16 mouse cellular contexts compared by ENCODE assay signal in the genomic region with DNA sequence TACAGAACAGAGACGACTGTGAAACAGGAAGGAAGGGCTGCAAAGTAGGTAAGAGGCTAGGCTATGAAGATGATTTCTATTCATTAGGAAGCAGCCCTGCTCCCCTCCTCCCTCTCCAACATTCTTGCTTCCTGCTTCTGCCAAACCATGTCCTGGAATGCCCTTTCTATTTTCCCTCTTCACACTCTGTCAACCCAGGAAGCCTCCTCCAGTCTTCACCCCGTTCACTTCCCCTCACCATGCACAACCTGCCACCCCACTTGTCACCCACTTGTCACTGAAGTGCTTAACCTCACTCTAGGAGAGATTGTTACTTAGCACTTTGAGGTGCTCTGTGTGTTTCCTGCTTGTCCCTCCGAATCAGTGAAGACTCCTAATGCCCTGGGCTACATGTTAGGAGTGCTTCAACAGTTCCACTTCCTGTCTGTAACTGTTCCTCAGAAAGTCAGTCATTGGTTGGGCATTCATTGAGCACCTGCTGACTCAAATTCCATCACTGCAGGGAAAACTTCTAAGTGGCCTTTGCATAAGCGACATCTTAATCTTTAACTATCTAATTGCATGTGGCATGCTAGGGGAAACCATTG.
DNase-seq lines count a peak whose midpoint lies in the region; ATAC-seq and TF ChIP-seq lines count a peak whose summit lies in the region.
"Had no signal": no experiment of that assay in that cellular context is flagged by ENCODE, and none has a peak within 500 bp of the region (broad histone marks: within the 10 kb centered on the region; RNA-seq: fewer than 3 reads in every experiment).

No protein-coding gene starts in this region.

- H3K4me2 ChIP-seq in lung, embryonic 15.5 days: no peak overlapping the region
- H3K4me2 ChIP-seq in stomach, postnatal 0 days (replicated peaks; ENCODE audit: low read depth): no peak overlapping the region
- H3K4me2 ChIP-seq: heart, embryonic 15.5 days; midbrain, embryonic 11.5 days; neural tube, embryonic 15.5 days had no signal

- no peaks in the 10 kb centered on the region for H3K27me3 ChIP-seq in thymus, adult 2 months (ENCODE audit: control insufficient read depth, insufficient read depth, low read length)
- no peaks in the 10 kb centered on the region for H3K27me3 ChIP-seq in lung, embryonic 15.5 days
- H3K27me3 ChIP-seq in stomach, postnatal 0 days (ENCODE audit: control insufficient read depth, insufficient read depth, low read length): no peaks in the 10 kb centered on the region
- H3K27me3 ChIP-seq: heart, embryonic 15.5 days; neural tube, embryonic 15.5 days had no signal

- no peak overlapping the region for H3K4me3 ChIP-seq in thymus, adult 2 months (ENCODE audit: control insufficient read depth, insufficient read depth, low read length)
- H3K4me3 ChIP-seq in lung, embryonic 15.5 days: no peak overlapping the region
- H3K4me3 ChIP-seq in stomach, postnatal 0 days (ENCODE audit: low read depth, low read length): no peak overlapping the region
- H3K4me3 ChIP-seq: heart, embryonic 15.5 days; neural tube, embryonic 15.5 days had no signal

- peak; percentile 59; the same call in 1 of the 2 replicates for ATAC-seq in lung, embryonic 15.5 days (ENCODE audit: borderline replicate concordance, extremely low read depth, low FRiP score, low TSS enrichment)
- ATAC-seq in stomach, postnatal 0 days (ENCODE audit: low FRiP score, low TSS enrichment): no peak
- ATAC-seq: intestine, postnatal 0 days had no signal

- H3K27ac ChIP-seq in thymus, adult 2 months (ENCODE audit: control insufficient read depth, insufficient read depth, low read length): no peak overlapping the region
- H3K27ac ChIP-seq in lung, embryonic 15.5 days: no peak overlapping the region
- no peak overlapping the region for H3K27ac ChIP-seq in stomach, postnatal 0 days (replicated peaks)
- H3K27ac ChIP-seq: heart, embryonic 15.5 days; neural tube, embryonic 15.5 days had no signal

- H3K36me3 ChIP-seq in thymus, adult 2 months (ENCODE audit: control insufficient read depth, insufficient read depth, low read length): no peaks in the 10 kb centered on the region
- H3K36me3 ChIP-seq in lung, embryonic 15.5 days: no peaks in the 10 kb centered on the region
- H3K36me3 ChIP-seq in stomach, postnatal 0 days (ENCODE audit: control insufficient read depth, insufficient read depth, low read length): no peaks in the 10 kb centered on the region
- H3K36me3 ChIP-seq: heart, embryonic 15.5 days; neural tube, embryonic 15.5 days had no signal

- no peak for TF ChIP-seq POLR2A in thymus, adult 2 months (IDR thresholded peaks at IDR 0.05; ENCODE audit: control insufficient read depth, extremely low read depth, insufficient read depth, low read length, poor library complexity)

- no peak overlapping the region for H3K9ac ChIP-seq in lung, embryonic 15.5 days
- H3K9ac ChIP-seq in stomach, postnatal 0 days (ENCODE audit: low read length): no peak overlapping the region
- H3K9ac ChIP-seq: heart, embryonic 15.5 days; neural tube, embryonic 15.5 days had no signal

- TF ChIP-seq EP300 in stomach, postnatal 0 days (optimal IDR thresholded peaks at IDR 0.05): no peak

- WGBS in thymus, adult 2 months: 21% methylated on average over 4 of the region's 4 CpGs
- 26% methylated on average over 4 of the region's 4 CpGs for WGBS in lung, embryonic 15.5 days
- 64% methylated on average over 4 of the region's 4 CpGs for WGBS in stomach, postnatal 0 days

- H3K9me3 ChIP-seq in lung, embryonic 15.5 days: no peaks in the 10 kb centered on the region
- no peaks in the 10 kb centered on the region for H3K9me3 ChIP-seq in stomach, postnatal 0 days (ENCODE audit: control insufficient read depth, low read length)
- H3K9me3 ChIP-seq: heart, embryonic 15.5 days; neural tube, embryonic 15.5 days had no signal

- peaks cover 16% of the 10 kb centered on the region for H3K4me1 ChIP-seq in thymus, adult 2 months (replicated peaks; ENCODE audit: control insufficient read depth, insufficient read depth, low read length)
- 0 out of 2 replicates have a peak, but pooled peaks cover 2% of the 10 kb centered on the region for H3K4me1 ChIP-seq in lung, embryonic 15.5 days
- no peaks in the 10 kb centered on the region for H3K4me1 ChIP-seq in stomach, postnatal 0 days (replicated peaks; ENCODE audit: control insufficient read depth, insufficient read depth)
- H3K4me1 ChIP-seq: neural tube, embryonic 15.5 days had no signal

- DNase-seq in adrenal gland, adult (ENCODE audit: inconsistent age in 2 of 2, low spot score in 1 of 2): peak; percentile 8 to 38
- DNase-seq in adrenal gland, adult 2 months: no peak
- DNase-seq in thymus, postnatal 4 days: peak; percentile 31
- DNase-seq in thymus, adult 2 months: no peak
- no peak for DNase-seq in stomach, postnatal 0 days (ENCODE audit: low spot score)
- no peak for DNase-seq in layer of hippocampus, adult 9-11 months
- DNase-seq in layer of hippocampus, adult 9-10 months (ENCODE audit: low spot score): no peak
- DNase-seq: adrenal gland, postnatal 25 days; cerebellum, adult 8-10 months; left cerebral cortex, postnatal 4 days; right cerebral cortex, postnatal 4 days had no signal

- no peak for TF ChIP-seq CTCF in thymus, adult 2 months (IDR thresholded peaks at IDR 0.05; ENCODE audit: borderline replicate concordance, control insufficient read depth, extremely low read depth, insufficient read depth, low read length, poor library complexity)
- no peak for TF ChIP-seq CTCF in stomach, postnatal 0 days (IDR thresholded peaks at IDR 0.05; ENCODE audit: low read depth)

Comparison
In these comparisons a context has a peak if more than half of its experiments do, and no peak if none do; other contexts are left out.
1. DNase-seq: peak in adrenal gland, adult (2 of 2) and thymus, postnatal 4 days (single experiment); none in adrenal gland, adult 2 months (single experiment), thymus, adult 2 months (single experiment), stomach, postnatal 0 days (single experiment), layer of hippocampus, adult 9-11 months (single experiment) and layer of hippocampus, adult 9-10 months (single experiment).